Comparison of ENCODE assay signal across 18 mouse cellular contexts in genomic region chr14:84671678-84672472, GRCm38 (mm10).
DNase-seq lines count a peak whose midpoint lies in the region; ATAC-seq and TF ChIP-seq lines count a peak whose summit lies in the region.
"Had no signal": no experiment of that assay in that cellular context is flagged by ENCODE, and none has a peak within 500 bp of the region (broad histone marks: within the 10 kb centered on the region; RNA-seq: fewer than 3 reads in every experiment).

No protein-coding gene starts in this region.

- peak; percentile 38 for DNase-seq in adrenal gland, postnatal 10 days
- no peak for DNase-seq in adrenal gland, adult 18-20 months (ENCODE audit: low spot score in 2 of 2)
- DNase-seq in gastrocnemius, postnatal 10 days, result peak; percentile 4
- DNase-seq in gastrocnemius, adult 2 months, result no peak
- DNase-seq in A20 (ENCODE audit: low read depth, low spot score), result peak; percentile 21
- peak; percentile 66 for DNase-seq in kidney, postnatal 0 days (ENCODE audit: low spot score)
- DNase-seq in heart, embryonic 10.5 days (ENCODE audit: low spot score), result no peak
- DNase-seq in left cerebral cortex, postnatal 25 days (ENCODE audit: low spot score in 2 of 2), result no peak
- DNase-seq: cerebellum, adult 9-10 months; gastrocnemius, postnatal 36 days; thymus, postnatal 14 days had no signal

- H3K36me3 ChIP-seq in kidney, postnatal 0 days (ENCODE audit: insufficient read depth, low read length), result no peaks in the 10 kb centered on the region
- H3K36me3 ChIP-seq in heart, embryonic 10.5 days, result no peaks in the 10 kb centered on the region
- H3K36me3 ChIP-seq: embryonic facial prominence, embryonic 13.5 days; forebrain, embryonic 15.5 days; liver, embryonic 15.5 days; midbrain, embryonic 13.5 days had no signal

- 25% methylated on average over 7 of the region's 7 CpGs for WGBS in kidney, postnatal 0 days
- WGBS in heart, embryonic 10.5 days, result 76% methylated on average over 7 of the region's 7 CpGs

- peak; percentile 66; the same call in 1 of the 2 replicates for ATAC-seq in kidney, postnatal 0 days (replicated peaks; ENCODE audit: low FRiP score, low read depth)
- ATAC-seq: CD4-positive, CD25-positive, alpha-beta regulatory T cell, adult 4 months; forebrain, embryonic 15.5 days; midbrain, embryonic 13.5 days; Patski had no signal

- H3K4me2 ChIP-seq in kidney, postnatal 0 days (ENCODE audit: low read length), result no peak overlapping the region
- H3K4me2 ChIP-seq: embryonic facial prominence, embryonic 13.5 days; forebrain, embryonic 15.5 days; liver, embryonic 15.5 days; midbrain, embryonic 13.5 days had no signal

- no peaks in the 10 kb centered on the region for H3K27me3 ChIP-seq in kidney, postnatal 0 days (ENCODE audit: insufficient read depth, low read length)
- no peaks in the 10 kb centered on the region for H3K27me3 ChIP-seq in heart, embryonic 10.5 days (ENCODE audit: insufficient read depth, poor library complexity, severe bottlenecking)
- H3K27me3 ChIP-seq: embryonic facial prominence, embryonic 13.5 days; forebrain, embryonic 15.5 days; liver, embryonic 15.5 days; midbrain, embryonic 13.5 days; Patski had no signal

- no peaks in the 10 kb centered on the region for H3K9me3 ChIP-seq in kidney, postnatal 0 days (replicated peaks; ENCODE audit: low read length)
- no peaks in the 10 kb centered on the region for H3K9me3 ChIP-seq in heart, embryonic 10.5 days
- H3K9me3 ChIP-seq: embryonic facial prominence, embryonic 13.5 days; forebrain, embryonic 15.5 days; liver, embryonic 15.5 days; midbrain, embryonic 13.5 days had no signal

- H3K4me3 ChIP-seq in gastrocnemius, adult 2 months, result no peak overlapping the region
- no peak overlapping the region for H3K4me3 ChIP-seq in kidney, postnatal 0 days (replicated peaks; ENCODE audit: low read depth, low read length)
- no peak overlapping the region for H3K4me3 ChIP-seq in heart, embryonic 10.5 days
- H3K4me3 ChIP-seq: embryonic facial prominence, embryonic 13.5 days; forebrain, embryonic 15.5 days; liver, embryonic 15.5 days; midbrain, embryonic 13.5 days; myocyte had no signal

- no peak for TF ChIP-seq CTCF in gastrocnemius, adult 2 months (IDR thresholded peaks at IDR 0.05)
- no peak for TF ChIP-seq CTCF in kidney, postnatal 0 days (IDR thresholded peaks at IDR 0.05; ENCODE audit: low read depth)

- intact Hi-C loops in gastrocnemius, adult 2 months (cut with DNase I), result no loop called here
- intact Hi-C loops in left cerebral cortex, postnatal 25 days (cut with DNase I), result no loop called here

- H3K9ac ChIP-seq in kidney, postnatal 0 days (ENCODE audit: low read depth, low read length), result no peak overlapping the region
- H3K9ac ChIP-seq: embryonic facial prominence, embryonic 13.5 days; forebrain, embryonic 15.5 days; liver, embryonic 15.5 days; midbrain, embryonic 13.5 days had no signal

- no peaks in the 10 kb centered on the region for H3K4me1 ChIP-seq in kidney, postnatal 0 days (replicated peaks; ENCODE audit: insufficient read depth, low read length)
- no peaks in the 10 kb centered on the region for H3K4me1 ChIP-seq in heart, embryonic 10.5 days
- H3K4me1 ChIP-seq: embryonic facial prominence, embryonic 13.5 days; forebrain, embryonic 15.5 days; liver, embryonic 15.5 days; midbrain, embryonic 13.5 days had no signal

- H3K27ac ChIP-seq in gastrocnemius, adult 2 months, result no peak overlapping the region
- H3K27ac ChIP-seq in kidney, postnatal 0 days, result no peak overlapping the region
- H3K27ac ChIP-seq in heart, embryonic 10.5 days, result no peak overlapping the region
- H3K27ac ChIP-seq: embryonic facial prominence, embryonic 13.5 days; forebrain, embryonic 15.5 days; liver, embryonic 15.5 days; midbrain, embryonic 13.5 days had no signal

Comparison
In these comparisons a context has a peak if more than half of its experiments do, and no peak if none do; other contexts are left out.
1. DNase-seq: peak in adrenal gland, postnatal 10 days (single experiment), gastrocnemius, postnatal 10 days (single experiment), A20 (single experiment) and kidney, postnatal 0 days (single experiment); none in adrenal gland, adult 18-20 months (0 of 2), gastrocnemius, adult 2 months (single experiment), heart, embryonic 10.5 days (single experiment) and left cerebral cortex, postnatal 25 days (0 of 2).